Mouse (Mus musculus) embryonic fibroblast, embryonic 13.5 days (primary cell): ENCODE measurements around the gene Fabp6. TPM values are rescaled to one million over a fixed set of nuclear protein-coding genes. Genes with fewer than 3 reads are reported as not detected.

Experiments
- H3K27ac ChIP-seq: 2 replicates; pipeline ENCODE4 v1.5.1; 2012; ENCODE audit warnings: low read length, control low read depth, inconsistent platforms; ENCODE audit not compliant: insufficient read depth
- H3K4me1 ChIP-seq: 2 replicates; pipeline ENCODE4 v1.6.1; 2011; ENCODE audit warnings: low read length; ENCODE audit not compliant: control insufficient read depth, insufficient read depth
- H3K4me3 ChIP-seq: 2 replicates; pipeline ENCODE4 v1.5.1; 2011; ENCODE audit warnings: mild to moderate bottlenecking, control low read depth, low read length; ENCODE audit not compliant: insufficient read depth
- CTCF ChIP-seq: IDR thresholded peaks from 2 replicates; pipeline ENCODE4 v1.5.1; 2011; ENCODE audit warnings: mild to moderate bottlenecking, control low read depth, low read length, moderate library complexity, borderline replicate concordance; ENCODE audit not compliant: insufficient read depth
- POLR2A ChIP-seq: IDR thresholded peaks from 2 replicates; pipeline ENCODE4 v1.6.1; 2011; ENCODE audit warnings: low read depth, mild to moderate bottlenecking, control low read depth, low read length, moderate library complexity
- polyA plus RNA-seq: library from polyadenylated mRNA; stranded (reverse); fragments of >200 nt; gene quantifications from 2 replicates; pipeline ENCODE4 v1.2.4, GENCODE M21; 2011; ENCODE audit warnings: low read depth; ENCODE audit not compliant: missing spikeins, insufficient read length

The Fabp6 gene
- polyA plus RNA-seq, 1 experiment = not detected

- Histone ChIP-seq H3K4me3 (no peak overlapping the region), H3K4me1 (no peaks in the 10 kb centered on the region), H3K27ac (no peak overlapping the region)
- TF ChIP-seq POLR2A (no peak), CTCF (no peak)
These were observed 51.6 kb downstream of the Fabp6 start for GRCm38 (mm10) chr11:43549701-43550100.

- Histone ChIP-seq H3K4me1 (no peaks in the 10 kb centered on the region), H3K4me3 (no peak overlapping the region), H3K27ac (no peak overlapping the region)
- TF ChIP-seq POLR2A = no peak
- TF ChIP-seq CTCF = no peak
These were observed 52.5 kb downstream of the Fabp6 start for GRCm38 (mm10) chr11:43548657-43549435.

GRCm38 (mm10) chr11:43548148-43548547, 53.2 kb downstream of the Fabp6 start:
- Histone ChIP-seq H3K4me3 (no peak overlapping the region), H3K27ac (no peak overlapping the region), H3K4me1 (no peaks in the 10 kb centered on the region)
- TF ChIP-seq CTCF (no peak), POLR2A (no peak)

GRCm38 (mm10) chr11:43546678-43547077, 54.7 kb downstream of the Fabp6 start:
- H3K4me1 ChIP-seq = no peaks in the 10 kb centered on the region
- TF ChIP-seq POLR2A (no peak), CTCF (no peak)
- H3K4me3 ChIP-seq = no peak overlapping the region
- no peak overlapping the region for H3K27ac ChIP-seq

Other genes with a start within 250 kb of the Fabp6 start
- gene Pttg1, start 175.3 kb downstream of the Fabp6 start, polyA plus RNA-seq = 40.7 and 57.0 TPM in 2 replicates
- 34.7 and 42.0 TPM in 2 replicates for gene Slu7, start 167.8 kb downstream of the Fabp6 start, polyA plus RNA-seq
- 4.0 and 5.9 TPM in 2 replicates for gene C1qtnf2, start 127.3 kb downstream of the Fabp6 start, polyA plus RNA-seq
- 0.26 and 0.43 TPM in 2 replicates for gene Ccnjl, start 72.8 kb downstream of the Fabp6 start, polyA plus RNA-seq
- not detected in 2 replicates for gene 4933415A04Rik, start 14.5 kb downstream of the Fabp6 start, polyA plus RNA-seq
- 23.9 and 27.6 TPM in 2 replicates for gene Pwwp2a, start 80.5 kb upstream of the Fabp6 start, polyA plus RNA-seq
- gene Ttc1, start 146.5 kb upstream of the Fabp6 start, polyA plus RNA-seq = 44.0 and 49.5 TPM in 2 replicates